ENCODE assay signal across 8 mouse cellular contexts in the genomic region with DNA sequence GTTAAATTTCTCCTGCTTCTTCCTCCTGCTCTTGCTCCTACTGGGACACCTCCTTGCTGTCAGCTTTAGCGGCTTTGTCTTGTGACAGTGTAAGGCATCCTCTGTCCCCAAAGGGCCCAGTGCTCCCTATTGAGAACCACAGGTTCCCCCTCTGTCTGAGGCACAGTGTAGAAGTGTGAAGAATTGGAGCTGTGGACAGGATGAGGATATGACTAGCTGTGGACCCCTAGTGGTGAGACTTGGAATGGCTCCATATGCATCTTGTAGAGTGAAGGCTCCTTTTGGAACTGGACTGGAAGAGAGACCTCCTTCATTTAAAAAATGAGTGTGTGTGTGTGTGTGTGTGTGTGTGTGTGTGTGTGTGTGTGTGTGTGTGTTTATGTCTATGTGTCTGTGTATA. TPM values are rescaled to one million over a fixed set of nuclear protein-coding genes. Genes with fewer than 3 reads are reported as not detected.
DNase-seq lines count a peak whose midpoint lies in the region; ATAC-seq lines count a peak whose summit lies in the region.

No protein-coding gene starts in this region.

- DNase-seq in NIH3T3 (ENCODE audit: low read depth) = peak; percentile 91
- peak; percentile 90 for DNase-seq in c-Kit-positive CD71-positive TER-119-positive erythroid progenitor cells, embryonic 14.5 days (ENCODE audit: low spot score)
- peak; percentile 85 for DNase-seq in hindbrain, embryonic 14.5 days (ENCODE audit: low spot score)
- peak; percentile 44 to 55 for DNase-seq in layer of hippocampus, postnatal 36 days
- DNase-seq in lung, postnatal 25 days (ENCODE audit: low spot score) = peak; percentile 69
- DNase-seq in right cerebral cortex, postnatal 10 days (ENCODE audit: low spot score in 2 of 2) = peak; percentile 80 to 84
- DNase-seq in urinary bladder, postnatal 4 days (ENCODE audit: low spot score in 2 of 2) = peak; percentile 37 to 79

- no peaks in the 10 kb centered on the region for H3K27me3 ChIP-seq in forebrain, embryonic 13.5 days
- no peaks in the 10 kb centered on the region for H3K27me3 ChIP-seq in hindbrain, embryonic 14.5 days (ENCODE audit: control insufficient read depth, insufficient read depth, low read length)

- 17% methylated on average over 1 of the region's 1 CpGs for WGBS in forebrain, embryonic 13.5 days
- WGBS in hindbrain, embryonic 14.5 days = 17% methylated on average over 1 of the region's 1 CpGs

- H3K36me3 ChIP-seq in forebrain, embryonic 13.5 days (ENCODE audit: poor library complexity, severe bottlenecking) = no peaks in the 10 kb centered on the region
- no peaks in the 10 kb centered on the region for H3K36me3 ChIP-seq in hindbrain, embryonic 14.5 days (replicated peaks; ENCODE audit: control insufficient read depth, insufficient read depth)

- ATAC-seq in forebrain, embryonic 13.5 days = peak; percentile 69; the same call in 1 of the 2 replicates
- ATAC-seq in hindbrain, embryonic 14.5 days (ENCODE audit: low FRiP score) = peak; percentile 75; the same call in 1 of the 2 replicates

- no peak overlapping the region for H3K27ac ChIP-seq in forebrain, embryonic 13.5 days
- no peak overlapping the region for H3K27ac ChIP-seq in hindbrain, embryonic 14.5 days

- H3K4me3 ChIP-seq in forebrain, embryonic 13.5 days = no peak overlapping the region
- no peak overlapping the region for H3K4me3 ChIP-seq in hindbrain, embryonic 14.5 days (replicated peaks; ENCODE audit: low read length)

- no peaks in the 10 kb centered on the region for H3K4me1 ChIP-seq in forebrain, embryonic 13.5 days
- H3K4me1 ChIP-seq in hindbrain, embryonic 14.5 days (replicated peaks; ENCODE audit: control insufficient read depth, insufficient read depth, low read length) = no peaks in the 10 kb centered on the region

- no peak overlapping the region for H3K9ac ChIP-seq in forebrain, embryonic 13.5 days
- no peak overlapping the region for H3K9ac ChIP-seq in hindbrain, embryonic 14.5 days

- no peak overlapping the region for H3K4me2 ChIP-seq in forebrain, embryonic 13.5 days
- H3K4me2 ChIP-seq in hindbrain, embryonic 14.5 days (replicated peaks) = no peak overlapping the region

- H3K9me3 ChIP-seq in forebrain, embryonic 13.5 days (replicated peaks) = no peaks in the 10 kb centered on the region; the same call in 1 of the 2 replicates
- no peaks in the 10 kb centered on the region for H3K9me3 ChIP-seq in hindbrain, embryonic 14.5 days (ENCODE audit: control insufficient read depth, low read length)

RNA-seq across cellular contexts. Expression of a gene that starts 6.6 kb away (rescaled TPM):
- polyA plus RNA-seq in forebrain, embryonic 13.5 days (2015; fragmentation: Nextera tagmentation; extraction: Ambion mirVana) = not detected in 2 replicates
- polyA plus RNA-seq in hindbrain, embryonic 14.5 days (2014; fragmentation: Nextera tagmentation; extraction: Ambion mirVana) = not detected in 2 replicates
- total RNA-seq in layer of hippocampus, postnatal 36 days (2021) = not detected

RNA-seq across cellular contexts. Expression of a gene that starts 9.4 kb away (rescaled TPM):
- 1.8 and 2.9 TPM in 2 replicates for polyA plus RNA-seq in forebrain, embryonic 13.5 days (2015; fragmentation: Nextera tagmentation; extraction: Ambion mirVana)
- polyA plus RNA-seq in hindbrain, embryonic 14.5 days (2014; fragmentation: Nextera tagmentation; extraction: Ambion mirVana) = 8.3 and 8.5 TPM in 2 replicates
- total RNA-seq in layer of hippocampus, postnatal 36 days (2021) = not detected
